Mouse (Mus musculus): ENCODE data around the gene Txnrd1.
A peak's percentile ranks its signal among the peaks of the same experiment; 100 is the strongest.

The Txnrd1 gene

GRCm38 (mm10) chr10:82866356-82866755, 32.6 kb downstream of the Txnrd1 start, which contains the start of gene Eid3:
Eid3 (plus strand) TSS chr10:82866626.
- DNase-seq (ENCODE audit: low spot score) = peak; percentile 57

- DNase-seq (ENCODE audit: low spot score) = no peak
These were observed 33.1 kb downstream of the Txnrd1 start for GRCm38 (mm10) chr10:82866832-82867231.

GRCm38 (mm10) chr10:82868418-82869086, 34.8 kb downstream of the Txnrd1 start:
- no peak for DNase-seq (ENCODE audit: low spot score)

- no peak for DNase-seq (ENCODE audit: low spot score)
These were observed 41.7 kb downstream of the Txnrd1 start for GRCm38 (mm10) chr10:82875446-82875845.

- no peak for DNase-seq (ENCODE audit: low spot score)
These were observed 42.5 kb downstream of the Txnrd1 start for GRCm38 (mm10) chr10:82876076-82876796.

GRCm38 (mm10) chr10:82887354-82887753, 53.6 kb downstream of the Txnrd1 start:
- DNase-seq (ENCODE audit: low spot score) = no peak

- no peak for DNase-seq (ENCODE audit: low spot score)
These were observed 54.8 kb downstream of the Txnrd1 start for GRCm38 (mm10) chr10:82888576-82888975.

- DNase-seq (ENCODE audit: low spot score) = peak; percentile 62
These were observed 55.8 kb downstream of the Txnrd1 start for GRCm38 (mm10) chr10:82889447-82889973.

- DNase-seq (ENCODE audit: low spot score) = no peak
These were observed 57.2 kb downstream of the Txnrd1 start for GRCm38 (mm10) chr10:82890936-82891335.

- DNase-seq (ENCODE audit: low spot score) = no peak
These were observed 57.7 kb downstream of the Txnrd1 start for GRCm38 (mm10) chr10:82891427-82891826.

GRCm38 (mm10) chr10:82892442-82893055, 58.8 kb downstream of the Txnrd1 start:
- no peak for DNase-seq (ENCODE audit: low spot score)

GRCm38 (mm10) chr10:82893872-82894650, 60.3 kb downstream of the Txnrd1 start:
- DNase-seq (ENCODE audit: low spot score) = no peak

GRCm38 (mm10) chr10:82897936-82898335, 64.2 kb downstream of the Txnrd1 start:
- no peak for DNase-seq (ENCODE audit: low spot score)

GRCm38 (mm10) chr10:82898893-82899292, 65.1 kb downstream of the Txnrd1 start:
- DNase-seq (ENCODE audit: low spot score) = no peak

- DNase-seq (ENCODE audit: low spot score) = peak; percentile 40
These were observed 66.2 kb downstream of the Txnrd1 start for GRCm38 (mm10) chr10:82899810-82900421.

- DNase-seq (ENCODE audit: low spot score) = no peak
These were observed 66.8 kb downstream of the Txnrd1 start for GRCm38 (mm10) chr10:82900546-82900945.

GRCm38 (mm10) chr10:82901436-82901835, 67.7 kb downstream of the Txnrd1 start:
- DNase-seq (ENCODE audit: low spot score) = peak; percentile 80

- DNase-seq (ENCODE audit: low spot score) = no peak
These were observed 74.8 kb downstream of the Txnrd1 start for GRCm38 (mm10) chr10:82908526-82908925.

GRCm38 (mm10) chr10:82909382-82909781, 75.6 kb downstream of the Txnrd1 start:
- DNase-seq (ENCODE audit: low spot score) = peak; percentile 14

- no peak for DNase-seq (ENCODE audit: low spot score)
These were observed 76.4 kb downstream of the Txnrd1 start for GRCm38 (mm10) chr10:82910198-82910597.

- no peak for DNase-seq (ENCODE audit: low spot score)
These were observed 79.5 kb downstream of the Txnrd1 start for GRCm38 (mm10) chr10:82913238-82913637.

- no peak for DNase-seq (ENCODE audit: low spot score)
These were observed 80.0 kb downstream of the Txnrd1 start for GRCm38 (mm10) chr10:82913772-82914171.

All from testis, postnatal 14 days (tissue).